Mouse (Mus musculus) urinary bladder, postnatal 14 days (tissue): Measurements from ENCODE around the gene Pcolce.

Experiments used
- DNase-seq: peaks from one replicate; pipeline ENCODE4 v3.0.0; 2021; ENCODE audit warnings: low spot score

The Pcolce gene

DNA sequence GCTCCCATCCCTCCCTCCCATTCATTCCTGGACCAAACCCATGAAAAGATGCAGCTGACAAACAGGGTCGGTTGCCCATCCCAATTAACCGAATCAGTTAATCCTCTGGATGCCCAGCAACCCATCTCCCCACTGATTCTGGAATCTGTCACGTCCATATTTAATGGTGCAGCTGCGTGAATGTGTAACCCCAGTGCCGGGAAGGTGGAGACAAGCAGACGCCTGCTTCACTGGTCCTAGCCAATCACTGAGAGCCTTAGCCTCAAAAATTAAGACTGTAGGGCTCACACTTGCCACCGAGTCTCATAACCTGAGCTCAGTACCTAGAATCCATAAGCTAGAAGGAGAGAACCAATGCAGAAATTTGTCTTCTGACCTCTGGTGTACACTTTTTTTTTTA lies 17.7 kb downstream of the Pcolce start:
- no peak for DNase-seq

DNA sequence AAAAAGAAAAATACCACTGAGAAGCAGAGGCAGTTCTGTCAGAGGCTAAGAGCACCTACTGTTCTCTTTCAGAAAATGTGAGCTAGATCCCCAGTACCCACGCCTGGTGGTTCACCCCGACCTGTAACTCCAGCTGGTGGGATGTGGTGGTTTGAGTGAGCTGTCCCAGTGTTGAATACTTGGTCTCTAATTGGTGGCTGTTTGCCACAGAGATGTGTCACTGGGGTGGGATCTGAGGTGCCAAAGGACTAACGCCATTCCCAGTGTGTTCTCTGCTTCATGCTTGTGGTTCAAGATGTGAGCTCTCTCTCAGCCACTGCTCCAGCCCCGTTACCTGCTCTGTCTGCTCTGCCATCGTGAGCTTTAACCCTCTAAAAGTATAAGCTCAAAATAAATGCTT lies 23.1 kb downstream of the Pcolce start:
- no peak for DNase-seq

DNA sequence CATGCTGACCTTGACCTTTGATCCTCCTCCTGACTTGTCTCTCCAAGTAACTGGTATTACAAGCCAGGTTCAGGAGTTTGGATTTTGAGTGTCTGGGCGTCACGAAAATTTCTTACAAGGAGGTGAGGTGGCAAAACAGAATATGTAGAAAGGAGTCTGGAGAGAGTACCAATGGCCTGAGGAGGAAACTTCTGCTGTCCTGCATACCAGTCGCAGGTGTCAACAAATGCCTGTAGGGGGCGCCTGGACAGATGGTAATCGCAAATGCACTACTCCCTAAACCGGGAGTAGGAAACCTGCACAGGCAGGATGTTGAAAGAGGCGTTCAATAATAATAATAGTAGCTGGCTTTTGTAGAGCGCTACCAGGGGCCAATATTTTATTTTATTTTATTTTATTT lies 28.6 kb downstream of the Pcolce start:
- peak; percentile 85 for DNase-seq

DNA sequence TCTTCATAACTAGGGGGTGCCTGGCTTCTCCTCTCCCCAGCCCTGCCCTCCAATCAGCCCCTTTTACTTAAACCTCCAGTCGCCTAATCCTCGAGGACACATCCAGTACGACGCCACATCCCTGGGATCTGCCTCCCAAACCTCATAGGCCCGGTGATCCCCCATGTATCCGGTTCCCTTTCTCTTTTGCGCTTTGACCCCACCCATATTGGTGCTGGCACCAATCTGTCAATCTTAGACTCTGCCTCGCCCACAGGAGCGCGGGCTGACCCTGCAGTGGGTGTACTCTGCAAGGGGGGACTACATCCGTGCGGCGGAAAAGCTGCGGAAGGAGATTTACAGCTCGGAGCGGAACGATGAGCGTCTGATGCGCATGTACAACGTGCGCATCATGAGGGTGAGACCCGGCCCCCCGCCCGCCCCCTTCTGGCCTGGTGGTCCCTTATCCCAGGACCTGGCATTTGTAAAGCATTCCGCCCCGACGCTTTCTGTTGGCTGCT lies 29.9 kb downstream of the Pcolce start:
- no peak for DNase-seq

DNA sequence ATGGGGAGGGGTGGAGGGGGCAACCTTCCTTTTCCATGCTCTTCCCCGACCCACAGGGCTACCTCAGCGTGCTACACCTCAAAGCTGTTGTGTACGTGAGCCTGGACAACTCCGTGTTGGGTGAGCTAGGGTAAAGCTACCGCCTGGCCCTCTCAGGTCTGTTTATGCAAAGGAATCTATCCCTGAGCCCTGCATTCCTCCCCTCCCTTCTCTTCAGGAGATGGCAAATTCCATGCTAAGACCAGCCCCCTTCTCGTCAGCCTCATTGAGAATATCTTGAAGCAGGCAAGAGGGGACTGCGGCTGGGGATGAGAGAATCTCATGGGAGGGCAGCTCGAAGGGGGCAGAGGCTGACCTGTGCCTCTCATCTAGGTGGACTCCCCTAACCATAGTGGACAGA lies 30.9 kb downstream of the Pcolce start:
- DNase-seq: no peak

DNA sequence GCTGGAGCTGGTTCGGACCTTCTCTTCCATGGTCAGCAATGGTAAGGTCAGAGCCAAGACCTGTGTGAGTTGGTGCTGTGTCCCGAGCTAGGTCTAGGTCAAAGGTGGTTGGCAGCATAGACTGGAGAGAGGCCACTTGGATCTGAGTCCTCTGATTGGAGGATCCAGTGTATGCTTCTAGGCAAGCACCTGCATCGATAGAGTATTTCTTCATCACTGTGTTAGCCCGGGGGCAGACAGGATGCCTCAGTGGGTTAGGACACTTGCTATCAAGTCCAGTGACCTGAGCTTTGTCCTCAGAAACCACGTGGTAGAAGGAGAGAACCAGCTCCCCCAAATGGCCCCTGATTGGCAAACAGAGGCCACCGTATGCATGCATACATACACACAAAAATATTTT lies 33.3 kb downstream of the Pcolce start:
- no peak for DNase-seq

DNA sequence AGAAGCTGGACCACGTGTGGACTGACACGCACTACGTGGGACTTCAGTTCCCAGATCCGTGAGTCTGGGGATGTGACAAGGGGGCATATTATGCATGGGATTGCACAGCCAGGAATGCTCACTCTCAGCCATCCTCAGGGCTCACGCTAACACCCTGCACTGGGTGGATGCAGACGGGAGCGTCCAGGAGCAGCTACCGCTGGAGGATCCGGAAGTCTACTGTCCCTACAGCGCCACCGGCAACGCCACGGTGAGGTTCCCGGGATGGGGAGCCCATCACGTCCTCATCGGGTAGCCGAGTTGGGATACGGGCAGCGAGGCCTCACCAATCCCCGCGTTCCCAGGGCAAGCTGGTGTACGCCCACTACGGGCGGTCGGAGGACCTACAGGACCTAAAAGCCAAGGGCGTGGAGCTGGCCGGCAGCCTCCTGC lies 39.1 kb downstream of the Pcolce start:
- peak; percentile 43 for DNase-seq

DNA sequence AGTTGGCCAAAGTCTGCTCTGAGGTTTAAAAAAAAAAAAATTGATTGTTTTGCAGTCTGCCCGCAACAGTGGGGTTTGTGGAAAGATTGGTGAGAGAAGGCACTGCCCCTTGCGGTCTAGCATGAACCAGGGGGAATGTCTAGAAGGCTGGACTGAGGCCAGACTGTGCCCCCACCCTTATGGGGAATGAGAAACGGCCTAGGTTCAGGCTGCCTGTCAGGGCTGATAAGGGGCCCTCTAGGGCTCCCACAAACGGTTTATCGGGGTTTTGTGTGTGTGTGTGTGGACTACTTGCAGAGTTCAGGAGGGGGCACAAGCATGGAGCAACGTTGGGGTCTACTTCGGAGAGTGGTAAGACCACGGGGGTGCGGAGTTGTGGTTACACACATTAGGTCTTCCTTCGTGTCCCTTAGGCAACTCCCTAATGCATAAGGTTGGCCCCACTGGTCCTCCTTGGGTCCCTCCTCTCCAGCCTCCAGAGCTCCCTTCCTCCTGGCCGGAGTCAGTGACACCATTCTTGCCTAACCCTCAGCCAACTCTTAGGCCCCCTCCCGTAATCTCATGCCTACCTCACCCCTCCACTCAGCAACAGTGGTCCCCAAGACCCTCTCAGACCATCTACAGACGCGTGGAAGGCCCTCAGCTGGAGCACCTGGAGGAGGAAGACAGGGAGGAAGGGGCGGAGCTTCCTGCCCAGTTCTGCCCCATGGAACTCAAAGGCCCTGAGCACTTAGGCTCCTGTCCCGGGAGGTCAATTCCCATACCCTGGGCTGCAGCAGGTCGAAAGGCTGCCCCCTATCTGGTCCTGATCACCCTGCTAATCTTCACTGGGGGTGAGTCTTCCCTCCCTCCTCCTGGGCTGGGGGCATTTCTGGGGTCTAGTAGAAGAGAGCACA lies 42.6 kb downstream of the Pcolce start:
- no peak for DNase-seq

DNA sequence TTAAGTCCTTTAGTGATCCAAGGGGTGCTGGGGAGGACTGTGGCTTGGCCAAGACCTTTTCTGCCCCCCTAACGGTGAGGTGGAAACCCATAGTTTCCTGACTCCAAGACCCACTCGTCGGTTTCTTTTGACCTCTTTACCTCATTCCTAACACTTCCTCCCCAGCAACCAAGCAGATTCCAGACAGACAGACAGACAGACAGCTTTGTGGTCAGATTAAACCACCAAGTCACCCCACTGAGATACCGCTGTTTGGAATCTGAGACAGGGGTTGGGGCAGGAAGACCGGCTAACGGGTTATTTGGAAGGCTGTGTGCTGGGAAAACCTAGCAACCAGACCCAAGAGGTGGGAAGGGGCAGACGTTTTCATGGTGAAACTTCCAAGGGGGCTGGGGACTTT lies 43.4 kb downstream of the Pcolce start:
- DNase-seq: no peak

DNA sequence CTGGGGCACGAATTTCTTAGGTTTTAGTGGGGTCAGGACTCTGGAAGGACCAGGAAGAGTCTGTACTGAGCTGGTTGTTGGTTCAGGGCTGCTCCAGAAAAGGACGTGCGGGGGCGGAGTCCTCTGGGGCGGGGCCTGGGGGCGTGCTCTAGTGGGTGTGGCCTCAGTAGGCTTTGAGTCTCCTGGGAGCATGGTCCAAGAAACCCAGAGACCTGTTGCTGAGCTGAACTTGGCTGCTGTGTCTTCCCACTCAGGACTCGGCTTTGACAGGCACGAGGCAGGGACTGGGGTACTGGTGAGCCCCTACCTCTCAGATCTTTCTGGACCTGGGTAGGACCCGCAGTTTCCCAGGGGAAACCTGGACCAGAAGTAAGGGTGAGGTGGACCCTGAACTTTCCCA lies 43.9 kb downstream of the Pcolce start, which contains the start of gene Tfr2:
TSS of gene Tfr2 (plus strand) at position 176 of the 400 bp plus-strand sequence.
- DNase-seq: peak; percentile 61

DNA sequence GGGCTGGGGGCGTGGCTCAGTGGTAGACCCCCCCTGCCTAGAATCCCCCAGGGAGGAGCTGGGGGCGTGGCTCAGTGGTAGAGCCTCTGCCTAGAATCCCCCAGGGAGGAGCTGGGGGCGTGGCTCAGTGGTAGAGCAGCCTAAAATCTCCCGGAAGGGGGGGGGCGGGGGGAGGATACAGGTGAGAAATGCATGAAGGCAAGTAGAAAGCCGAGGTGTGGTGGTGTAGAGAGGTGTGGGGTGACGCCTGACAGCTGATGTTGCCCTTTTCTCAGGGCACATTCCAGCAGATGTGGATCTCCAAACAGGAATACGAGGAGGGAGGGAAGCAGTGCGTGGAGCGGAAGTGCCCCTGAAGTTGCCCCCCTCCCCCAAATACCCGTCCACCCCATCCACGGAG lies 44.6 kb downstream of the Pcolce start:
- DNase-seq: no peak

DNA sequence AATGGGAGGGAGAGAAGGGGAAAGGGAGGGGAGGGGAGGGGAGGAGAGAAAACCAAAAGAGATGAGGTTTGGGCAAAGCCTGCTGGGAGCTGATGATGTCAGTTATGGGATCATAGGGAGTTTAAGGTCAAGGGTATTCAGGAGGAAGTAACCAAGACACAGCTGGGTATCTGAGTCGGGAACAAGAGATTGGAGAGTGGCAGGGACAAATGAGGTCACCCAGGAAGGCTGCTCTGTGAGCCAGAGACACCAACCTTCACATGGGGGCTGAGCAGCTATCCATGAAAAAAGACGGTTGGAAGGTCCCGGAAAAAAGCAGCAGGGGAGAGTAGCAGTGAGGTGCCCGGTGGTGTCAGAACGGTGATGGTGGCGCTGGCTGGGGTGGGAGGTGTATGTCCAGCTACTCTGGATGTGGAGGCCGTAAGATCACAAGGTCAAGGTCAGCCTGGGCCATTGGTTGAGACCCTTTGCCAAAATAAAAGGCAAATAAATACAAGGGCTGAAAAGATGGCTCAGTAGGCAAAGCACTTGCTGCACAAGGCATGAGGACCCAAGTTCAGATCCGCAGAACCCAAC lies 45.3 kb downstream of the Pcolce start:
- no peak for DNase-seq

DNA sequence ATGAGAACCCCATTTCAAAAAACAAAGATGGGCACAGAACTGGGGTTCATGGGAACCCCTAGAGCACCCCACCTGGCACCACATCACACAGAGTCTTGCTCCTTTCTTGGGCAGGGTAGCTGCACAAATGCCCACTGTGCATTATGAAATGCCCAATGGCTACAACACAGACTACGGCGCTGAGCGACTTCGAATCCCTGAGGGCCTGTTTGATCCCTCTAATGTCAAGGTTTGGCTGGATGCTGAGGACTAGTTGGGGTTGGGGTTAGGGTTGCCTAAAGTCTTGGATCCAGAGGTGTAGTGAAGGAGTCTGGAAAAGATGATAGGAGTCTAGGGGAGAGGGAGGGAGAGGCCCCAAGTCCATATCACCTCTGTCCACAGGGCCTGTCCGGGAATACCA lies 47.2 kb downstream of the Pcolce start:
- DNase-seq: no peak

DNA sequence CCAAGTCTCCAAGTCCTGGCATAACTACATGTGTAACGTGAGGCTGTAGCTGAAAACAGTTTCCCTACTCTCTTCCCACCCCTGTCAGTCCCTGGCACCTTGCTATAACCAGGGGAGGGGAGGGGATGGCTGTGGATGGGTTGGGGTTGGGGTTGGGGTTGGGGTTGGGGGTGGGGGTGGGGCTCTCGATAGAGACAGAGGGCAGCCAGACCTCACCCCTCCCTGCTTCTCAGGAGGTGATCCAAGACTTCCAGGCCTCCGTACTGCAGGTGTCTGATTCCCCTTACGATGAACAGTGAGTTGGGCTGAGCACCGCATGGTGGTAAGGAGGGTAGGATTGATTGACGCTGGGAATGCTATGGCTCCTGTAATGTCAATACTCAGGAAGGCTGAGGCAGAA lies 47.8 kb downstream of the Pcolce start:
- DNase-seq: no peak

DNA sequence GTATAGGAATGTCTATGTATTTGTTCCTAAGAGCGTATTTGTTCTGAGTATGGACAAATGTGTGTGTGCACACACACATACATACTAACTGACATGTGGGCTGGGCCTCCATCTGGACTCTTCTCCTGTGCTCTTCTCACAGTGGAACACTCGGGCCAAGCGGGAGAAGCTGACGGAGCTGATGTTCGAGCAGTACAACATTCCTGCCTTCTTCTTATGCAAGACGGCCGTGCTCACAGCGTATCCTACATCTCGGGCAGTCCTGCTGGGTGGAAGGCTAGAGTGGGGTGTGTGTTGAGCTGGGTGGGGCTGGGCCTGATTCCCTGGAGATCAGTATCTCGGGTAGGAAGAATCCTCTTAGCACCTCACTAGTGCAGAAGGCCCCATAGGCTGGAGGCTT lies 50.6 kb downstream of the Pcolce start:
- no peak for DNase-seq

DNA sequence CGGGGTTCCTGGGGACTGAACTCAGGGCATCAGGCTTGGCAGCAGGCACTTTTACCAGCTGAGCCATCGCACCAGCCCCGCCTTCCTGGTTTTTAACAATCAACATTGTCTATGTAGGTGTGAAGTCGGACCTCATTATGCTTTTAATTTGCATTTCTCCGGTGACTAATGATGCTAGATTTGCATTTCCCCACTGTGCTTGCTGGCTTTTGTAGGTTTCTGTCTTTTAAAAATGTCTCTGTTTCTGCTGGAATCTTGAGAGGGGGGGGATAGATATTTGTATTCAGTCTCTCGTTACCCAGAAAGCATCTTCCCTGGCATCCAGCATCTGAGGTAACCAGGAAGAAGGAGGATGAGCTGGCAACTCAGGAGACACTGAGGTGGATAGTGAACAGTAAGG lies 52.0 kb downstream of the Pcolce start:
- DNase-seq: no peak
